Mouse (Mus musculus): ENCODE results near the gene Hdac4. TPM values are rescaled to one million over a fixed set of nuclear protein-coding genes. Genes with fewer than 3 reads are reported as not detected.

Gene Hdac4
- polyA plus RNA-seq, 1 experiment from 2014 or later: 27.6 TPM

DNA sequence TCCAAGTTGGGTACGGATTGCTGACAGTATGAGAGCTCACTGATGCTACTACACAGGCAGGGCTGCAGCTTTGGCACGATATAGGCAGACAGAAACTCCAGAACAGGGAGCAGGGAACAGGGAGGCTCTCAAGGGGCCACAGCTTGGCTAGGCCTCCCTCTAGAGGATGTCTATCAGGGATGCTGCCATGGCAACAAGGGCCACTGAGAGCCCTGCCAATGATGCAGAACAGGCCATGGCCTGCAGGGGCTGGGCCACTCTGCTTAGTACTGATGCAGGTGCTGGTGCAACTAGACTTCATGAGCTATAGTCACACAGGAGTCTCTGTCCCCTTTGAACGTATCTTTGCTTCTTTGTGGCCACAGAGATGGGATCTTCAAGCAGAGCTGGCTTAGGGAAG, 217.1 kb downstream of the Hdac4 start:
- no peaks in the 10 kb centered on the region for H3K27me3 ChIP-seq (replicated peaks; ENCODE audit: control insufficient read depth, insufficient read depth, low read length)
- H3K4me2 ChIP-seq (ENCODE audit: low read length): no peak overlapping the region
- no peaks in the 10 kb centered on the region for H3K9me3 ChIP-seq (ENCODE audit: control insufficient read depth, low read length)
- H3K27ac ChIP-seq (ENCODE audit: low read depth, low read length): peak overlapping the region; percentile 24; the same call in 1 of the 2 replicates
- peak; percentile 74 for ATAC-seq
- peaks cover 28% of the 10 kb centered on the region for H3K36me3 ChIP-seq (ENCODE audit: control insufficient read depth, insufficient read depth, low read length)
- WGBS: 52% methylated on average over 3 of the region's 3 CpGs
- no peak overlapping the region for H3K4me3 ChIP-seq (ENCODE audit: low read length)
- no peaks in the 10 kb centered on the region for H3K4me1 ChIP-seq (ENCODE audit: control insufficient read depth, insufficient read depth, low read depth, low read length)
- no peak overlapping the region for H3K9ac ChIP-seq (ENCODE audit: low read depth, low read length)

DNA sequence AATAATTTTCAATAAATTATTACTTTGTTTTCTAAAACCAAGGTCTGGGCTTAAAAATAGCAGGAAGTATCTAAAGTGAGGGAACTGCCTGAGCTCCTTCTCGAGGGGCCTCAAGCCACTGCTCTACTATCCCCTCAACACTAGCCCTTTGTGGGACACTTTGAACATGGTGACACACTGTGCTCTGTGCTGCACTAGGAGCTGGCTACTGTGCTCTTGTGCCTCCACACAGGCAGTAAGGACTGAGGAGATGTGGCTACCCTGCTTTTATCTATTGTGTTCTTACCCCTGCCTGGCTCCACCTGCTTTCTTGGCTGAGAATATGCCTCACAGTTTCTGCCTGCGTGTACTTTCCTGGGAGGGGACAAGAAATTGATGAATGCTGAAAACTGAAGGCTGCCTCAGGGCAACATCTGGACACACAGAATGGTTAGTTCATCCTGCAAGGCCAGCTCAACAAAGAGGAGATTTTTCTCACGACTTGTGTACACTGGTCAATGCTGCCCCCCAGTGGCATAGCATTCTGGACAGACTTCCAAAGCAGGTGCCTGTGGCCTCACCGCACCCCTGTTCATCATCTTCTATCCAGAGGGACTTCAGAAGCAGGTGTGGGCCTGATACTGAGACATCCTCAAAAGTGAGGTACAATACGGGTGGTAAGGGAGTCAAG, 226.7 kb downstream of the Hdac4 start:
- H3K4me3 ChIP-seq (ENCODE audit: low read length): no peak overlapping the region
- H3K9me3 ChIP-seq (ENCODE audit: control insufficient read depth, low read length): no peaks in the 10 kb centered on the region
- H3K27me3 ChIP-seq (replicated peaks; ENCODE audit: control insufficient read depth, insufficient read depth, low read length): no peaks in the 10 kb centered on the region
- 59% methylated on average over 5 of the region's 5 CpGs for WGBS
- ATAC-seq: peak; percentile 52; the same call in 1 of the 2 replicates
- H3K4me1 ChIP-seq (ENCODE audit: control insufficient read depth, insufficient read depth, low read depth, low read length): no peaks in the 10 kb centered on the region
- H3K9ac ChIP-seq (ENCODE audit: low read depth, low read length): no peak overlapping the region
- no peak overlapping the region for H3K27ac ChIP-seq (ENCODE audit: low read depth, low read length)
- peaks cover 29% of the 10 kb centered on the region for H3K36me3 ChIP-seq (ENCODE audit: control insufficient read depth, insufficient read depth, low read length)
- no peak overlapping the region for H3K4me2 ChIP-seq (ENCODE audit: low read length)

DNA sequence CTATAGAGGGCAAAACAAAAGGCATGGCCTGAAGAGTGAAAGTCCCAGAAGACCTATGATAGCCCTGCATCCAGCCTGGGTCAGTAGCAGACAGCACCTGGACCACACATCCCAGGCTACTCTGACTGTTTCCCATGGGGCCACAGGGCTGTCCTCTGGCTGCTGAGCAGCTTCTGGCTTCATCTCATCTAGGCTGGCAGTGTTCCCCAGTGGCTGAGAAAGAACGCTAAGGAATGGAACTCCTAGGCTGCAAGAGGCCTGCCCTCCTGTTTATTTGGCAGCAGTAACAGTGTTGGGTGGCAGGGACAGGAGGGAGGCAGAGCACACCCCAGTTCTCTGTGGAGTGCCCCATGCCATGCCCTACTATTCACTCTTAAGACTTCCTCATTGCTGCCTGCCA, 228.5 kb downstream of the Hdac4 start:
- H3K27me3 ChIP-seq (replicated peaks; ENCODE audit: control insufficient read depth, insufficient read depth, low read length): no peaks in the 10 kb centered on the region
- no peaks in the 10 kb centered on the region for H3K9me3 ChIP-seq (ENCODE audit: control insufficient read depth, low read length)
- 64% methylated on average over 1 of the region's 1 CpGs for WGBS
- ATAC-seq: no peak
- H3K9ac ChIP-seq (ENCODE audit: low read depth, low read length): no peak overlapping the region
- no peak overlapping the region for H3K27ac ChIP-seq (ENCODE audit: low read depth, low read length)
- peaks cover 20% of the 10 kb centered on the region for H3K36me3 ChIP-seq (ENCODE audit: control insufficient read depth, insufficient read depth, low read length)
- no peaks in the 10 kb centered on the region for H3K4me1 ChIP-seq (ENCODE audit: control insufficient read depth, insufficient read depth, low read depth, low read length)
- no peak overlapping the region for H3K4me3 ChIP-seq (ENCODE audit: low read length)
- no peak overlapping the region for H3K4me2 ChIP-seq (ENCODE audit: low read length)

DNA sequence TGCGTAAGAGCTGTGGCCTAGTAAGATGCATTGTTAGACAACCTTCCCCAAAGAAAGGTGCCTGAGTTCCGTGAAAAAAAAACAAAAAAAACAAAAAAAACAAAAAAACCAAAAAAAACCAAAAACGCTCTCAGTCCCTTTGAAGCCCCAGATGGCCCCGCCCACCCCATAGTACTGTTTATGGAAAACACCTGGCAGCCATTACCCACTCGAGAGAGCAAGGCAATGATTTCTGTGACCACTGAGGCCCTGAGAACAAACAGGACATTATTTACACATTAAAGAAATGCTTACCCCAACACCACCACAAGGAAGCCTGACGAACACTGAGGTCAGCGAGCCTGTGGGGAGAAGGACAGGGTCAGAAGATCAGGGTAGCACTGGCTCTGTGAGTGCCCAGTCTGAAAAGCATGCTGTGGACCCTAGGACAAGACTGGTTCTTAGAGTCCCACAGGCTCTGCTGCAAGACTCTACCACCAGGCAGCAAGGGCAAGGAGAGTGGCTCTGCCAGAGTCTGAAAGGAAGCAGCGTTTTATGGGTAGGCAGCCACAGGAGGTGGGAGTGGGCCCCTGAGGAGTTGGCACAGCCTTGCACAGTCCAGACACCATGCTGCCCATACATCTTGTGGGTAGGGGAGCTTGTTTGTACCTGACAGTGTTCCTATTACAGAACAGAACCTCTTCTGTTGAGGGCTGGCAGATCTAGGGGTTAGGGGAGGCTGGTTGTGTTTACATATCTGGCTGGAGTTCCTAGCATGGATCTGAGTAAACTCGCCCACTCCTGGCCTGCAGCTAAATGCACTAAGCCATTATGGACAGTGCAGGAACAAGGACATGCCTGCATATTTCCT, 230.8 kb downstream of the Hdac4 start:
- no peak for ATAC-seq
- H3K4me3 ChIP-seq (ENCODE audit: low read length): no peak overlapping the region
- H3K9me3 ChIP-seq (ENCODE audit: control insufficient read depth, low read length): no peaks in the 10 kb centered on the region
- no peak overlapping the region for H3K27ac ChIP-seq (ENCODE audit: low read depth, low read length)
- H3K9ac ChIP-seq (ENCODE audit: low read depth, low read length): no peak overlapping the region
- H3K36me3 ChIP-seq (ENCODE audit: control insufficient read depth, insufficient read depth, low read length): peaks cover 21% of the 10 kb centered on the region
- H3K4me1 ChIP-seq (ENCODE audit: control insufficient read depth, insufficient read depth, low read depth, low read length): no peaks in the 10 kb centered on the region
- no peaks in the 10 kb centered on the region for H3K27me3 ChIP-seq (replicated peaks; ENCODE audit: control insufficient read depth, insufficient read depth, low read length)
- 73% methylated on average over 9 of the region's 9 CpGs for WGBS
- no peak overlapping the region for H3K4me2 ChIP-seq (ENCODE audit: low read length)

DNA sequence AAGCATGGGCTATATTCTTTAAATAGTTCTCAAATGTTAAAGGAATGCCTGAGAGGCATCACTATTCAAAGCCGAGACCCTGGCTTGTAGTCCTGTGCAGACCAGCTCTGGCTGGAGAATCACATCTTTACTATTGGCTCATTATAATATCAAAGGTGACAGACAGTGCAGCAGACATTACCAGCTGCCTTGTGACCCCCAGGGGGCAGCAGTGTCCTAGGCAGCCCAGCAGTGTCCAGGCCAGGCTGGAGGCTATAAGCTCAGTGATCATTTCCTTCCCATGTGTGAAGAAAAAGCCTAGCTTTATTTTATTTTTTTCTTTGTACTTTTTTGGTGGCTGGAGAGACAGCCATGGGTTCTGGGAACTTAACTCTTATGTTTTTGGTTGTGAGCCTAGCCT, 233.2 kb downstream of the Hdac4 start:
- Histone ChIP-seq H3K9ac (ENCODE audit: low read depth, low read length) (no peak overlapping the region), H3K4me3 (ENCODE audit: low read length) (no peak overlapping the region), H3K4me1 (ENCODE audit: control insufficient read depth, insufficient read depth, low read depth, low read length) (no peaks in the 10 kb centered on the region), H3K27me3 (replicated peaks; ENCODE audit: control insufficient read depth, insufficient read depth, low read length) (no peaks in the 10 kb centered on the region), H3K27ac (ENCODE audit: low read depth, low read length) (no peak overlapping the region), H3K4me2 (ENCODE audit: low read length) (no peak overlapping the region), H3K9me3 (ENCODE audit: control insufficient read depth, low read length) (no peaks in the 10 kb centered on the region), H3K36me3 (ENCODE audit: control insufficient read depth, insufficient read depth, low read length) (peaks cover 25% of the 10 kb centered on the region)
- peak; percentile 78; the same call in 1 of the 2 replicates for ATAC-seq
- WGBS: 29% methylated on average over 1 of the region's 1 CpGs

DNA sequence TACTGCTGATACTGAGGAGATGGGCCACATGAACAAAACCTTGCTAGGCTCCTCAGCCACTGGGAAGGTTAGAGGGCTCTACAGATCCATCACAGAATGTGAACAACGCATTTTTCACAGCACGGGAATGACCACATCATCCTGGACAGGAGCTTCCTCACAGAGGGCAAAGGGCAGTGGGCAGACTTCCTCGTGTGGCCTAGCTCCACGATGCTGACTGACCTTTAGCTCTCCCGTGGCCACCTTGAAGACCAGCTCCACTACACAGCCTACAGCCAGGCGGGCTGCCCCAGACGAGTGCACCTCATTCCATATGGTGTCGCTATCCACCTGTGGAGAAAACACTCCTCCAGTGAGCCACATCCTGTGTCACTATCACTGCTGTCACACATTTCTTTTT, 234.3 kb downstream of the Hdac4 start:
- ATAC-seq: no peak
- no peak overlapping the region for H3K9ac ChIP-seq (ENCODE audit: low read depth, low read length)
- H3K4me2 ChIP-seq (ENCODE audit: low read length): no peak overlapping the region

DNA sequence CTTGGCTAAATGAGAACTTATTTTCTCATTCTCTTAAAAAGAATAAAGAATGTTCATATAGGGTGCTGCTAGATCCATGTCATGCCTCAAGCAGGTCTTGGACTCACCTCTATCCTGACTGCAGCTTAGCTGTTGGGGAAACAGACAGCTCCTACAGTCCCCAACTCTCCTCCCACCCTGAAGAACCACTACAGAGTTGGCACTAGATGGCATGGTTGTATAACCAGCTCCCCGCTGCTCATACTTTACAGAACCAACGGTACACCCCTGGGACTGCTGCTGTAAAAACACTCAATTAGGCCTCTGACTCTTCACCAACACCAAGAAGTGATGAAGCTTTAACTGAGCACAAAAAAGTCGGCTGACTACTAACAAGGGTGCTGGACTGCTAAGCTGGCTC, 235.6 kb downstream of the Hdac4 start:
- Histone ChIP-seq H3K4me2 (ENCODE audit: low read length) (no peak overlapping the region), H3K27me3 (replicated peaks; ENCODE audit: control insufficient read depth, insufficient read depth, low read length) (no peaks in the 10 kb centered on the region), H3K27ac (ENCODE audit: low read depth, low read length) (no peak overlapping the region), H3K4me1 (ENCODE audit: control insufficient read depth, insufficient read depth, low read depth, low read length) (no peaks in the 10 kb centered on the region), H3K9ac (ENCODE audit: low read depth, low read length) (no peak overlapping the region), H3K9me3 (ENCODE audit: control insufficient read depth, low read length) (no peaks in the 10 kb centered on the region), H3K4me3 (ENCODE audit: low read length) (no peak overlapping the region), H3K36me3 (ENCODE audit: control insufficient read depth, insufficient read depth, low read length) (peaks cover 18% of the 10 kb centered on the region)
- WGBS: 75% methylated on average over 3 of the region's 3 CpGs
- no peak for ATAC-seq

More for the DNA sequence above, 234.3 kb downstream of the Hdac4 start:
- WGBS: 83% methylated on average over 8 of the region's 8 CpGs
- H3K36me3 ChIP-seq (ENCODE audit: control insufficient read depth, insufficient read depth, low read length): peaks cover 22% of the 10 kb centered on the region
- no peaks in the 10 kb centered on the region for H3K4me1 ChIP-seq (ENCODE audit: control insufficient read depth, insufficient read depth, low read depth, low read length)
- no peak overlapping the region for H3K27ac ChIP-seq (ENCODE audit: low read depth, low read length)
- no peak overlapping the region for H3K4me3 ChIP-seq (ENCODE audit: low read length)
- no peaks in the 10 kb centered on the region for H3K9me3 ChIP-seq (ENCODE audit: control insufficient read depth, low read length)
- no peaks in the 10 kb centered on the region for H3K27me3 ChIP-seq (replicated peaks; ENCODE audit: control insufficient read depth, insufficient read depth, low read length)

DNA sequence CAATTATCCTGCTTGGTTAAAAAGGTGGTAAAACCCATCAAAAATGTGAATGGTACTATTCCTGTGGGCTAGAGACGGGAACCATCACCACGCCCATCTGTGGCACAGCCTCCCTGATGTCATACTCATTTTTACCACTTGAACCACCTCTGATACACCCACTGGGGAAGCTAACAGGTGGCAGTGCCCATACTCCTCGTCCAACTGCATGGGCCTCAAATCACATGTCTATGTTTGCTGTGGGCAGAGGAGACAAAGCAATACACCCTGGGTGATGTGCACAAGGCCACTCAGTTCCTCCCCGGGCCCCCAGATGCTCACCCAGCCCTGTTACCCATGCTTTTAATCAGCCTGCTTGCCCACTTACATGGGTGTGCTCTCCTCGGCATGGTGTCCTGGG, 236.5 kb downstream of the Hdac4 start:
- WGBS: 92% methylated on average over 5 of the region's 5 CpGs
- H3K36me3 ChIP-seq (ENCODE audit: control insufficient read depth, insufficient read depth, low read length): peaks cover 18% of the 10 kb centered on the region

DNA sequence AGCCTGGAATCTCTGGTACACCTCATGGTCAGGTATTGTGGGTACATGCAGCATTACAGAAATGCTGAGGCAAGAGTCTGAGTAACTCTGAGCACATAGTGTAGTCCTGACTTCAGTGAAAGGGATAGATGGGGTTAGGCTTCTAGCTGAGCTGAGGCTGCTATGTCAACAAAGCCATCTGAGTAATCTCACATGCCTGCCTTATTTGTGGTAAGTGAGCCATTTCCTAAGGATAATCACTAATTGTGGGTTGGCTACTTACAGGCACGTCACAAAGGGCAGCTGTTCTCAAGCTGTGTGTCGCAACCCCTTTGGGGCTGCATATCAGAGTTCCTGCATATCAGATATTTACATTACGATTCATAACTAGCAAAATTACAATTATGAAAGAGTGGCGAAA, 239.3 kb downstream of the Hdac4 start:
- Histone ChIP-seq H3K9ac (ENCODE audit: low read depth, low read length) (no peak overlapping the region), H3K4me2 (ENCODE audit: low read length) (no peak overlapping the region), H3K4me1 (ENCODE audit: control insufficient read depth, insufficient read depth, low read depth, low read length) (no peaks in the 10 kb centered on the region), H3K27ac (ENCODE audit: low read depth, low read length) (no peak overlapping the region), H3K27me3 (replicated peaks; ENCODE audit: control insufficient read depth, insufficient read depth, low read length) (no peaks in the 10 kb centered on the region), H3K36me3 (ENCODE audit: control insufficient read depth, insufficient read depth, low read length) (peaks cover 21% of the 10 kb centered on the region), H3K9me3 (ENCODE audit: control insufficient read depth, low read length) (no peaks in the 10 kb centered on the region), H3K4me3 (ENCODE audit: low read length) (no peak overlapping the region)
- WGBS: 88% methylated on average over 4 of the region's 4 CpGs
- no peak for ATAC-seq

More for the DNA sequence above, 236.5 kb downstream of the Hdac4 start:
- H3K4me2 ChIP-seq (ENCODE audit: low read length): no peak overlapping the region
- no peaks in the 10 kb centered on the region for H3K4me1 ChIP-seq (ENCODE audit: control insufficient read depth, insufficient read depth, low read depth, low read length)
- no peak overlapping the region for H3K4me3 ChIP-seq (ENCODE audit: low read length)
- no peaks in the 10 kb centered on the region for H3K27me3 ChIP-seq (replicated peaks; ENCODE audit: control insufficient read depth, insufficient read depth, low read length)
- ATAC-seq: no peak
- H3K9ac ChIP-seq (ENCODE audit: low read depth, low read length): no peak overlapping the region
- H3K9me3 ChIP-seq (ENCODE audit: control insufficient read depth, low read length): no peaks in the 10 kb centered on the region
- no peak overlapping the region for H3K27ac ChIP-seq (ENCODE audit: low read depth, low read length)

Data from hindbrain, embryonic 16.5 days (tissue).